Mouse (Mus musculus): ENCODE measurements at regions not wholly inside any gene's neighbourhood (a gene's known extent, or its start where the extent isn't known, plus 50 kb on each side); places are given as distances from the start of the nearest gene placed in this dataset.

DNA sequence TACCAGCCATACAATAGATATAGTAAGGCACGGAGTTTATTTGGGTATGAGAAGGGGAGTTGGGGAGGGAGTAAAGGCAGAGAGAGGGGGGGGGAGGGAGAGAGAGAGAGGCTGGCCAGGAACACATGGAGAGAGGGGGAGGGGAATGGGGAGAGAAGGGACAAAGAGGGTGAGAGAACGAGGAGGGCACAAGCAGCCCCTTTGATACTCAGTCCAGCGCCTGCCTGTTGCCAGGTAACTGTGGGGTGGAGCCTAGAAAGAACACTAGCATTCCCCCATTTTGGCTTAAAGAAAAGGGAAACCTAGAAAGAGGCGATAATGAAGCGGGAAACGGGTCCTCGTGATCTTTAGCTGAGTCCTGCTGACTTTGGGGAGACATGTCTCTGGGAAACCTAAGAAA is 110.6 kb upstream of the Spred2 start:
- no peak for TF ChIP-seq POLR2A (IDR thresholded peaks at IDR 0.05; ENCODE audit: low read depth, low read length)
- no peak for TF ChIP-seq CTCF (conservative IDR thresholded peaks at IDR 0.05; ENCODE audit: insufficient read depth, insufficient read length, low read depth, low read length)

Measured in kidney, adult 2 months (tissue).